ENCODE assay signal across 23 mouse cellular contexts in the genomic region with DNA sequence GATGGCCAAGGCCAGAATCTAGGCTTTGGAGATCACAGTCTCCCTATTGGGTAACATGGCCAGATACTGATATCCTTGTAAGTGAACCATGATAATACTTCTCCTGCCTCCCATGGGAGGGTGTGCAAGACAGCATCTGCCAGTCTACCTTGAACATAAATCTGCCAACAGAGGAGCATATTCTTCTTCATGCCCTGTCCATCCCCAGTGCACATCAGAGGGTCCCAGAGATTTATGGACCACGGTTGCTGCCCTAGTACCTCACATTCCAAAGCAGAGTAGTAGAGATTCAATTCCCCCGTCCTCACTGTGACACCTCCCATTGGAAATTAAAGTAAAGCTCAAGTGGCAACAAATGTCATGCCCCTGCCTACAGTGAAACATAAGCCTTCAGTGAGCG.
"Had no signal": no experiment of that assay in that cellular context is flagged by ENCODE, and none has a peak within 500 bp of the region (broad histone marks: within the 10 kb centered on the region; RNA-seq: fewer than 3 reads in every experiment).

No protein-coding gene starts in this region.

- H3K4me2 ChIP-seq: lung, embryonic 15.5 days; midbrain, embryonic 12.5 days; neural tube, embryonic 13.5 days; neural tube, embryonic 15.5 days had no signal

- H3K4me3 ChIP-seq: lung, embryonic 15.5 days; megakaryocyte, embryonic 14.5 days; midbrain, embryonic 10.5 days; midbrain, embryonic 12.5 days; myocyte; neural tube, embryonic 13.5 days; neural tube, embryonic 15.5 days had no signal

- H3K27ac ChIP-seq: lung, embryonic 15.5 days; macrophage; midbrain, embryonic 10.5 days; midbrain, embryonic 12.5 days; neural tube, embryonic 13.5 days; neural tube, embryonic 15.5 days had no signal

- H3K9ac ChIP-seq: liver, postnatal 0 days; lung, embryonic 15.5 days; midbrain, embryonic 12.5 days; neural tube, embryonic 13.5 days; neural tube, embryonic 15.5 days had no signal

- DNase-seq: liver, postnatal 0 days; lung, adult 2 months; lung, postnatal 14 days; lung, postnatal 36 days; midbrain, embryonic 14.5 days; retina, postnatal 1 day; right cerebral cortex, adult 18-20 months; right cerebral cortex, postnatal 25 days; right cerebral cortex, postnatal 4 days; spleen, adult 18-20 months; thymus, adult 18-20 months; thymus, postnatal 14 days; thymus, postnatal 36 days had no signal

- H3K4me1 ChIP-seq: lung, embryonic 15.5 days; megakaryocyte, embryonic 14.5 days; midbrain, embryonic 10.5 days; midbrain, embryonic 12.5 days; neural tube, embryonic 13.5 days; neural tube, embryonic 15.5 days had no signal

- H3K9me3 ChIP-seq: lung, embryonic 15.5 days; megakaryocyte, embryonic 14.5 days; midbrain, embryonic 10.5 days; midbrain, embryonic 12.5 days; neural tube, embryonic 13.5 days; neural tube, embryonic 15.5 days had no signal

- ATAC-seq: liver, postnatal 0 days; lung, postnatal 0 days; midbrain, embryonic 16.5 days had no signal

- H3K27me3 ChIP-seq: lung, embryonic 15.5 days; megakaryocyte, embryonic 14.5 days; midbrain, embryonic 12.5 days; neural tube, embryonic 13.5 days; neural tube, embryonic 15.5 days had no signal

- H3K36me3 ChIP-seq: lung, embryonic 15.5 days; midbrain, embryonic 10.5 days; midbrain, embryonic 12.5 days; neural tube, embryonic 13.5 days; neural tube, embryonic 15.5 days had no signal
